Mouse (Mus musculus) hindbrain, embryonic 15.5 days (tissue): Measurements from ENCODE around the gene Csnk2a2. TPM values are rescaled to one million over a fixed set of nuclear protein-coding genes. Genes with fewer than 3 reads are reported as not detected.

ENCODE experiments used
- ATAC-seq: fragments of 200-750 bp; cut with Nextera tagmentation; 2 replicates; pipeline ENCODE4 v1.8.0; 2017; ENCODE audit warnings: low read depth, moderate number of reproducible peaks, moderate TSS enrichment; ENCODE audit not compliant: low FRiP score
- H3K27ac ChIP-seq: fragments of 300-500 bp; sonication (generic); replicated peaks from 2 replicates; pipeline ENCODE4 v1.5.1; 2015; ENCODE audit warnings: mild to moderate bottlenecking, inconsistent platforms
- H3K27me3 ChIP-seq: fragments of 300-500 bp; sonication (generic); 2 replicates; pipeline ENCODE4 v1.6.1; 2015; ENCODE audit warnings: control low read depth, inconsistent platforms
- H3K36me3 ChIP-seq: fragments of 300-500 bp; sonication (generic); 2 replicates; pipeline ENCODE4 v1.6.1; 2015; ENCODE audit warnings: control low read depth, inconsistent platforms
- H3K4me1 ChIP-seq: fragments of 300-500 bp; sonication (generic); replicated peaks from 2 replicates; pipeline ENCODE4 v1.6.1; 2015; ENCODE audit warnings: control low read depth, inconsistent platforms
- H3K4me2 ChIP-seq: fragments of 300-500 bp; sonication (generic); 2 replicates; pipeline ENCODE4 v1.6.1; 2015; ENCODE audit warnings: moderate library complexity, mild to moderate bottlenecking, inconsistent platforms
- H3K4me3 ChIP-seq: fragments of 300-500 bp; sonication (generic); 2 replicates; pipeline ENCODE4 v1.5.1; 2015; ENCODE audit warnings: mild to moderate bottlenecking, inconsistent platforms
- H3K9ac ChIP-seq: fragments of 300-500 bp; sonication (generic); 2 replicates; pipeline ENCODE4 v1.6.1; 2015; ENCODE audit warnings: inconsistent platforms
- H3K9me3 ChIP-seq: fragments of 300-500 bp; sonication (generic); 2 replicates; pipeline ENCODE4 v1.6.1; 2016; ENCODE audit warnings: control low read depth, inconsistent platforms
- WGBS: fragments of 180-500 bp; shearing (Covaris S2); methylation state at CpG from one replicate; pipeline ENCODE4 v1.1.7; 2015; 5-methylcytosine and 5-hydroxymethylcytosine counted together
- polyA plus RNA-seq: library from polyadenylated mRNA; unstranded; fragments of >200 nt; fragmentation: Nextera tagmentation; extraction: Ambion mirVana; gene quantifications from 2 replicates; pipeline ENCODE4 v1.2.1, GENCODE M21; 2015

Csnk2a2 gene
- polyA plus RNA-seq, 1 experiment from 2014 or later, result 7.5 TPM

GRCm38 (mm10) chr8:95399131-95399530, 90.7 kb downstream of the Csnk2a2 start:
- no peak for ATAC-seq
- H3K27me3 ChIP-seq, result no peaks in the 10 kb centered on the region
- 73% methylated on average over 9 of the region's 9 CpGs for WGBS

GRCm38 (mm10) chr8:95397201-95397600, 92.6 kb downstream of the Csnk2a2 start:
- Histone ChIP-seq H3K4me3 (no peak overlapping the region), H3K4me2 (no peak overlapping the region), H3K27me3 (no peaks in the 10 kb centered on the region), H3K27ac (no peak overlapping the region), H3K36me3 (no peaks in the 10 kb centered on the region), H3K9ac (no peak overlapping the region), H3K4me1 (no peaks in the 10 kb centered on the region; the same call in 1 of the 2 replicates), H3K9me3 (no peaks in the 10 kb centered on the region)
- ATAC-seq, result no peak
- 38% methylated on average over 5 of the region's 5 CpGs for WGBS

More at GRCm38 (mm10) chr8:95399131-95399530, 90.7 kb downstream of the Csnk2a2 start:
- H3K36me3 ChIP-seq, result no peaks in the 10 kb centered on the region
- no peaks in the 10 kb centered on the region; the same call in 1 of the 2 replicates for H3K4me1 ChIP-seq
- no peak overlapping the region for H3K9ac ChIP-seq
- no peak overlapping the region for H3K27ac ChIP-seq
- H3K4me2 ChIP-seq, result no peak overlapping the region
- H3K4me3 ChIP-seq, result no peak overlapping the region
- H3K9me3 ChIP-seq, result no peaks in the 10 kb centered on the region

GRCm38 (mm10) chr8:95396752-95397151, 93.1 kb downstream of the Csnk2a2 start:
- Histone ChIP-seq H3K4me3 (no peak overlapping the region), H3K4me1 (no peaks in the 10 kb centered on the region; the same call in 1 of the 2 replicates), H3K27me3 (no peaks in the 10 kb centered on the region), H3K27ac (no peak overlapping the region), H3K9ac (no peak overlapping the region), H3K4me2 (no peak overlapping the region), H3K36me3 (no peaks in the 10 kb centered on the region), H3K9me3 (no peaks in the 10 kb centered on the region)
- WGBS, result 70% methylated on average over 11 of the region's 11 CpGs
- ATAC-seq, result no peak

Other genes starting within 250 kb of the Csnk2a2 start
- 0.43 TPM in 2 replicates for gene Cngb1, start 183.5 kb downstream of the Csnk2a2 start, polyA plus RNA-seq
- 2.3 and 3.6 TPM in 2 replicates for gene Tepp, start 179.5 kb downstream of the Csnk2a2 start, polyA plus RNA-seq
- gene Zfp319, start 158.1 kb downstream of the Csnk2a2 start, polyA plus RNA-seq, result 15.2 and 16.5 TPM in 2 replicates
- 34.8 and 35.8 TPM in 2 replicates for gene Usb1, start 157.8 kb downstream of the Csnk2a2 start, polyA plus RNA-seq
- gene Mmp15, start 137.8 kb downstream of the Csnk2a2 start, polyA plus RNA-seq, result 20.0 and 22.1 TPM in 2 replicates
- 120 and 122 TPM in 2 replicates for gene Cfap20, start 55.2 kb downstream of the Csnk2a2 start, polyA plus RNA-seq
- 1.7 and 2.2 TPM in 2 replicates for gene Ccdc113, start 44.0 kb upstream of the Csnk2a2 start, polyA plus RNA-seq
- gene Prss54, start 86.3 kb upstream of the Csnk2a2 start, polyA plus RNA-seq, result not detected in 2 replicates
- gene Gins3, start 143.4 kb upstream of the Csnk2a2 start, polyA plus RNA-seq, result 8.4 and 8.5 TPM in 2 replicates
- 445 and 454 TPM in 2 replicates for gene Ndrg4, start 186.9 kb upstream of the Csnk2a2 start, polyA plus RNA-seq
- 33.1 and 34.7 TPM in 2 replicates for gene Setd6, start 225.8 kb upstream of the Csnk2a2 start, polyA plus RNA-seq